Mouse (Mus musculus) liver, adult 2 months (tissue): ENCODE measurements around the gene Rergl.

Source experiments
- CTCF ChIP-seq: fragments of 200-500 bp; IDR thresholded peaks from 2 replicates; pipeline ENCODE4 v1.5.1; 2011; ENCODE audit warnings: low read depth, low read length, control low read depth
- POLR2A ChIP-seq: fragments of 200-500 bp; IDR thresholded peaks from 2 replicates; pipeline ENCODE4 v1.6.1; 2011; ENCODE audit warnings: low read length, control low read depth; ENCODE audit not compliant: insufficient read depth; ENCODE audit errors: extremely low read depth

GRCm38 (mm10) chr6:139538469-139538868, 36.7 kb upstream of the Rergl start:
- 0 out of 2 replicates have a peak, but pooled peaks have one; percentile 10 for TF ChIP-seq CTCF
- TF ChIP-seq POLR2A = no peak
